17 mouse cellular contexts compared by ENCODE assay signal in the genomic region with DNA sequence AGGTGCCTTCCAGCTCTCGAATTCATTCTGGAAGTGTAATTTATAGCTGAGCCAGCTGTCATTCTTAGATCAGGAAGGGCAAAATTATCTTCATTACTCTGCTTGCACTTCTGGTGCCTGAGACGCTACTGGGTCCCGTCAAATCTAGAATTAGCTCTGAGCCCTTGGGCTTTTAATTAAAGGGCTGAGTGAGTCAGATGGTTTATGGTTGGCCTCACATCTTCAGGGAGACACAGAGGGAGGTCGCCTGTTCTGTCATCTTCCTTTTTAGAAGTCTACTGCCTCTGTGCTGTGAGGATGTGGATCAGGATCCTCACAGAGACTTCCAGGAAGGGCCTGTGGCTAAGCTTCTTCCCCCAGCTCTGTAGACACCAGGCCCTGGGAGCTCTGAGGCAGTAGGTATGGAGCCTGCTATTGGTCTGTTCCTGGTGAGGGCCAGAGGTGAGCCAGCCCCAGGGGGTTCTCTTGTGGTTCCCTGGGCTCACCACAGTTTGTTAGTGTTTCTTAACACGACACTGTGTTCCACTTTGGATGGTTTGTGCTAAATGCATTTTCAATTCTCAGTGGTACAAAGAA. TPM values are rescaled to one million over a fixed set of nuclear protein-coding genes. Genes with fewer than 3 reads are reported as not detected.
DNase-seq lines count a peak whose midpoint lies in the region; ATAC-seq lines count a peak whose summit lies in the region.
"Had no signal": no experiment of that assay in that cellular context is flagged by ENCODE, and none has a peak within 500 bp of the region (broad histone marks: within the 10 kb centered on the region; RNA-seq: fewer than 3 reads in every experiment).

No protein-coding gene starts in this region.

- no peak overlapping the region for H3K4me2 ChIP-seq in heart, embryonic 11.5 days
- no peak overlapping the region for H3K4me2 ChIP-seq in heart, embryonic 12.5 days
- no peak overlapping the region for H3K4me2 ChIP-seq in midbrain, embryonic 11.5 days
- no peak overlapping the region for H3K4me2 ChIP-seq in midbrain, embryonic 16.5 days (ENCODE audit: low read length)
- H3K4me2 ChIP-seq in embryonic facial prominence, embryonic 15.5 days (replicated peaks), result no peak overlapping the region
- no peak overlapping the region for H3K4me2 ChIP-seq in neural tube, embryonic 15.5 days
- H3K4me2 ChIP-seq: limb, embryonic 12.5 days; stomach, embryonic 15.5 days had no signal

- peak; percentile 41 for DNase-seq in midbrain, embryonic 11.5 days (ENCODE audit: low spot score, missing footprints)
- no peak for DNase-seq in thymus, postnatal 4 days
- DNase-seq: adrenal gland, adult 8-10 months; cerebellum, adult 9-11 months; lung, postnatal 14 days; right cerebral cortex, adult 18-20 months; spleen, adult 18-20 months had no signal

- no peaks in the 10 kb centered on the region for H3K27me3 ChIP-seq in heart, embryonic 11.5 days (ENCODE audit: control insufficient read depth, insufficient read depth, low read length)
- H3K27me3 ChIP-seq in heart, embryonic 12.5 days (replicated peaks), result no peaks in the 10 kb centered on the region
- H3K27me3 ChIP-seq in midbrain, embryonic 11.5 days (ENCODE audit: control insufficient read depth, insufficient read depth, low read length), result no peaks in the 10 kb centered on the region
- no peaks in the 10 kb centered on the region for H3K27me3 ChIP-seq in midbrain, embryonic 16.5 days (ENCODE audit: control insufficient read depth, insufficient read depth, low read depth, low read length)
- H3K27me3 ChIP-seq in embryonic facial prominence, embryonic 15.5 days, result no peaks in the 10 kb centered on the region
- H3K27me3 ChIP-seq in neural tube, embryonic 15.5 days (replicated peaks), result no peaks in the 10 kb centered on the region
- H3K27me3 ChIP-seq: limb, embryonic 12.5 days; stomach, embryonic 15.5 days had no signal

- H3K4me3 ChIP-seq in heart, embryonic 11.5 days (ENCODE audit: low read depth, low read length), result no peak overlapping the region
- no peak overlapping the region for H3K4me3 ChIP-seq in heart, embryonic 12.5 days
- no peak overlapping the region for H3K4me3 ChIP-seq in midbrain, embryonic 11.5 days (ENCODE audit: low read depth, low read length)
- H3K4me3 ChIP-seq in midbrain, embryonic 16.5 days (ENCODE audit: low read depth, low read length), result no peak overlapping the region
- no peak overlapping the region for H3K4me3 ChIP-seq in embryonic facial prominence, embryonic 15.5 days (replicated peaks)
- no peak overlapping the region for H3K4me3 ChIP-seq in neural tube, embryonic 15.5 days (replicated peaks)
- H3K4me3 ChIP-seq: heart, adult 2 months; limb, embryonic 12.5 days; stomach, embryonic 15.5 days had no signal

- no peak for ATAC-seq in heart, embryonic 11.5 days (replicated peaks; ENCODE audit: insufficient number of reproducible peaks, low FRiP score, low TSS enrichment)
- no peak for ATAC-seq in heart, embryonic 12.5 days (ENCODE audit: insufficient number of reproducible peaks, low FRiP score)
- ATAC-seq in midbrain, embryonic 11.5 days (ENCODE audit: low FRiP score), result no peak
- ATAC-seq in midbrain, embryonic 16.5 days, result no peak
- peak; percentile 47; the same call in 1 of the 2 replicates for ATAC-seq in embryonic facial prominence, embryonic 15.5 days (ENCODE audit: insufficient number of reproducible peaks, low FRiP score, low TSS enrichment, low read depth)
- no peak for ATAC-seq in neural tube, embryonic 15.5 days (ENCODE audit: low FRiP score)
- ATAC-seq: inflammation-experienced regulatory T-cells, adult 6 months had no signal

- H3K27ac ChIP-seq in heart, embryonic 11.5 days (ENCODE audit: low read depth, low read length), result 0 out of 2 replicates have a peak overlapping the region, but pooled peaks have one; percentile 15
- no peak overlapping the region for H3K27ac ChIP-seq in heart, embryonic 12.5 days (ENCODE audit: poor library complexity, severe bottlenecking)
- no peak overlapping the region for H3K27ac ChIP-seq in midbrain, embryonic 11.5 days (ENCODE audit: low read depth, low read length)
- H3K27ac ChIP-seq in midbrain, embryonic 16.5 days (ENCODE audit: low read length), result no peak overlapping the region; the same call in 1 of the 2 replicates
- H3K27ac ChIP-seq in embryonic facial prominence, embryonic 15.5 days (replicated peaks), result no peak overlapping the region
- H3K27ac ChIP-seq in neural tube, embryonic 15.5 days (replicated peaks), result peak overlapping the region; percentile 24
- H3K27ac ChIP-seq: heart, adult 2 months; limb, embryonic 12.5 days; stomach, embryonic 15.5 days had no signal

- 36% methylated on average over 5 of the region's 5 CpGs for WGBS in heart, embryonic 11.5 days (ENCODE audit: insufficient replicate concordance)
- 35% methylated on average over 5 of the region's 5 CpGs for WGBS in heart, embryonic 12.5 days
- WGBS in midbrain, embryonic 11.5 days, result 47% methylated on average over 5 of the region's 5 CpGs
- 32% methylated on average over 5 of the region's 5 CpGs for WGBS in midbrain, embryonic 16.5 days
- WGBS in embryonic facial prominence, embryonic 15.5 days, result 30% methylated on average over 5 of the region's 5 CpGs
- WGBS in neural tube, embryonic 15.5 days, result 25% methylated on average over 5 of the region's 5 CpGs

- H3K36me3 ChIP-seq in heart, embryonic 11.5 days (ENCODE audit: control insufficient read depth, insufficient read depth, low read length), result no peaks in the 10 kb centered on the region
- no peaks in the 10 kb centered on the region; the same call in 1 of the 2 replicates for H3K36me3 ChIP-seq in heart, embryonic 12.5 days
- H3K36me3 ChIP-seq in midbrain, embryonic 11.5 days (ENCODE audit: control insufficient read depth, insufficient read depth, low read length), result no peaks in the 10 kb centered on the region
- H3K36me3 ChIP-seq in midbrain, embryonic 16.5 days (ENCODE audit: control insufficient read depth, insufficient read depth, low read length), result no peaks in the 10 kb centered on the region
- H3K36me3 ChIP-seq in embryonic facial prominence, embryonic 15.5 days, result no peaks in the 10 kb centered on the region
- H3K36me3 ChIP-seq in neural tube, embryonic 15.5 days, result no peaks in the 10 kb centered on the region
- H3K36me3 ChIP-seq: G1E; limb, embryonic 12.5 days; stomach, embryonic 15.5 days had no signal

- no peak overlapping the region for H3K9ac ChIP-seq in heart, embryonic 11.5 days (ENCODE audit: low read depth, low read length)
- no peak overlapping the region for H3K9ac ChIP-seq in heart, embryonic 12.5 days
- no peak overlapping the region for H3K9ac ChIP-seq in midbrain, embryonic 11.5 days (ENCODE audit: low read length)
- H3K9ac ChIP-seq in midbrain, embryonic 16.5 days (ENCODE audit: low read depth, low read length), result no peak overlapping the region
- no peak overlapping the region for H3K9ac ChIP-seq in embryonic facial prominence, embryonic 15.5 days
- no peak overlapping the region for H3K9ac ChIP-seq in neural tube, embryonic 15.5 days (replicated peaks)
- H3K9ac ChIP-seq: limb, embryonic 12.5 days; stomach, embryonic 15.5 days had no signal

- no peaks in the 10 kb centered on the region for H3K9me3 ChIP-seq in heart, embryonic 11.5 days (replicated peaks; ENCODE audit: control insufficient read depth, low read length)
- no peaks in the 10 kb centered on the region for H3K9me3 ChIP-seq in heart, embryonic 12.5 days (replicated peaks)
- H3K9me3 ChIP-seq in midbrain, embryonic 11.5 days (ENCODE audit: control insufficient read depth, low read length), result no peaks in the 10 kb centered on the region
- H3K9me3 ChIP-seq in midbrain, embryonic 16.5 days (replicated peaks; ENCODE audit: control insufficient read depth, low read length, poor library complexity, severe bottlenecking), result no peaks in the 10 kb centered on the region
- no peaks in the 10 kb centered on the region for H3K9me3 ChIP-seq in embryonic facial prominence, embryonic 15.5 days (replicated peaks)
- no peaks in the 10 kb centered on the region for H3K9me3 ChIP-seq in neural tube, embryonic 15.5 days (replicated peaks)
- H3K9me3 ChIP-seq: G1E; limb, embryonic 12.5 days; stomach, embryonic 15.5 days had no signal

- peaks cover 37% of the 10 kb centered on the region for H3K4me1 ChIP-seq in heart, embryonic 11.5 days (ENCODE audit: control insufficient read depth, insufficient read depth, low read length)
- H3K4me1 ChIP-seq in heart, embryonic 12.5 days (replicated peaks), result peaks cover 60% of the 10 kb centered on the region
- peaks cover 2% of the 10 kb centered on the region; the same call in 1 of the 2 replicates for H3K4me1 ChIP-seq in midbrain, embryonic 11.5 days (ENCODE audit: control insufficient read depth, insufficient read depth, low read length)
- peaks cover 22% of the 10 kb centered on the region for H3K4me1 ChIP-seq in midbrain, embryonic 16.5 days (ENCODE audit: control insufficient read depth, insufficient read depth, low read length)
- H3K4me1 ChIP-seq in embryonic facial prominence, embryonic 15.5 days, result peaks cover 13% of the 10 kb centered on the region
- peaks cover 44% of the 10 kb centered on the region for H3K4me1 ChIP-seq in neural tube, embryonic 15.5 days
- H3K4me1 ChIP-seq: stomach, embryonic 15.5 days had no signal

RNA-seq across cellular contexts. Expression of a gene that starts 30.2 kb away (rescaled TPM):
- 48.9 and 63.7 TPM in 2 replicates for polyA plus RNA-seq in heart, embryonic 11.5 days (2014; fragmentation: Nextera tagmentation; extraction: Ambion mirVana)
- polyA plus RNA-seq in heart, embryonic 12.5 days (2016; fragmentation: Nextera tagmentation; extraction: Ambion mirVana), result 48.8 and 49.4 TPM in 2 replicates
- polyA plus RNA-seq in midbrain, embryonic 11.5 days (2014; fragmentation: Nextera tagmentation; extraction: Ambion mirVana), result 14.4 and 18.2 TPM in 2 replicates
- 68.5 and 72.1 TPM in 2 replicates for polyA plus RNA-seq in midbrain, embryonic 16.5 days (2015; fragmentation: Nextera tagmentation; extraction: Ambion mirVana)
- 11.8 and 12.0 TPM in 2 replicates for polyA plus RNA-seq in embryonic facial prominence, embryonic 15.5 days (2015; fragmentation: Nextera tagmentation; extraction: Ambion mirVana)
- 58.2 and 59.1 TPM in 2 replicates for polyA plus RNA-seq in neural tube, embryonic 15.5 days (2015; fragmentation: Nextera tagmentation; extraction: Ambion mirVana)
- polyA plus RNA-seq: G1E had no signal

Comparison
In these comparisons a context has a peak if more than half of its experiments do, and no peak if none do; other contexts are left out.
1. H3K27ac ChIP-seq: peak in heart, embryonic 11.5 days (single experiment) and neural tube, embryonic 15.5 days (single experiment); none in heart, embryonic 12.5 days (single experiment), midbrain, embryonic 11.5 days (single experiment), midbrain, embryonic 16.5 days (single experiment) and embryonic facial prominence, embryonic 15.5 days (single experiment).